Mouse (Mus musculus) E14TG2a.4 (cell line): ENCODE measurements at regions not wholly inside any gene's neighbourhood (a gene's known extent, or its start where the extent isn't known, plus 50 kb on each side); places are given as distances from the start of the nearest gene placed in this dataset.

Experiments used
- CTCF ChIP-seq: conservative IDR thresholded peaks from 2 replicates; pipeline ENCODE4 v1.5.1; 2014; ENCODE audit warnings: low read length
- POU5F1 ChIP-seq: IDR thresholded peaks from 2 replicates; pipeline ENCODE4 v1.6.1; 2014; ENCODE audit warnings: low read length, borderline replicate concordance

DNA sequence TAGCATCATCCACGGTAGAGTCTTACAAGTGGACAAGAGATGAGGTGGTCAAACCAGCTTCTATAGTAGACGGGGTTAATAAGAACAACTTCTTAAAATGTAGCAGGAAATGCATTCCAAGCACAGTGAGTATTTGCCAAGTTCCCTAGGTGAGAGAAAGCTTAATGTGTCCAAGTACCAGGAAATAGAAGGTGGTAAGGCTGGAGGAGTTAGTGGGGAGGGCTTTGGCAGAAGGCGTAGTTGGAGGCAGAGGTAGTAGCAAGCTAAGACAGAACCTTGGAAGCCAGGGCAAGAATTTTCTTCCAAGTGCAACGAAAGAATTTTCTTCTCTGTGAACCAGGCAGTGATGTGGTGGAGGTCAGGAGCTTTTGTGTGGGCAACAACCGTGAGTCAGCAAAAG lies 251.2 kb upstream of the Gpc5 start:
- TF ChIP-seq CTCF (no peak), POU5F1 (no peak)
